Mouse (Mus musculus): ENCODE data around the gene Endog. TPM values are rescaled to one million over a fixed set of nuclear protein-coding genes. Genes with fewer than 3 reads are reported as not detected.

Gene Endog
- polyA plus RNA-seq, 1 experiment from 2014 or later: 20.4 TPM

Other genes with a start within 250 kb of the Endog start
- gene Gle1, start 236.1 kb upstream of the Endog start, polyA plus RNA-seq (2015; fragmentation: Nextera tagmentation; extraction: Ambion mirVana): 75.1 and 78.0 TPM in 2 replicates
- gene Sptan1, start 205.9 kb upstream of the Endog start, polyA plus RNA-seq (2015; fragmentation: Nextera tagmentation; extraction: Ambion mirVana): 238 and 239 TPM in 2 replicates
- 86.7 and 88.7 TPM in 2 replicates for gene Wdr34, start 122.6 kb upstream of the Endog start, polyA plus RNA-seq (2015; fragmentation: Nextera tagmentation; extraction: Ambion mirVana)
- 338 and 355 TPM in 2 replicates for gene Set, start 114.1 kb upstream of the Endog start, polyA plus RNA-seq (2015; fragmentation: Nextera tagmentation; extraction: Ambion mirVana)
- gene Pkn3, start 93.8 kb upstream of the Endog start, polyA plus RNA-seq (2015; fragmentation: Nextera tagmentation; extraction: Ambion mirVana): 1.8 and 1.9 TPM in 2 replicates
- 20.5 and 21.0 TPM in 2 replicates for gene Zdhhc12, start 77.8 kb upstream of the Endog start, polyA plus RNA-seq (2015; fragmentation: Nextera tagmentation; extraction: Ambion mirVana)
- 16.5 and 17.7 TPM in 2 replicates for gene Zer1, start 46.9 kb upstream of the Endog start, polyA plus RNA-seq (2015; fragmentation: Nextera tagmentation; extraction: Ambion mirVana)
- gene Tbc1d13, start 37.7 kb upstream of the Endog start, polyA plus RNA-seq (2015; fragmentation: Nextera tagmentation; extraction: Ambion mirVana): 12.3 and 13.7 TPM in 2 replicates
- 65.3 and 69.9 TPM in 2 replicates for gene Spout1, start 7.0 kb downstream of the Endog start, polyA plus RNA-seq (2015; fragmentation: Nextera tagmentation; extraction: Ambion mirVana)
- gene Kyat1, start 34.4 kb downstream of the Endog start, polyA plus RNA-seq (2015; fragmentation: Nextera tagmentation; extraction: Ambion mirVana): 15.0 and 16.8 TPM in 2 replicates
- 62.5 and 62.7 TPM in 2 replicates for gene Lrrc8a, start 66.2 kb downstream of the Endog start, polyA plus RNA-seq (2015; fragmentation: Nextera tagmentation; extraction: Ambion mirVana)
- gene Gm28035, start 69.1 kb downstream of the Endog start, polyA plus RNA-seq (2015; fragmentation: Nextera tagmentation; extraction: Ambion mirVana): 0.31 and 0.38 TPM in 2 replicates
- gene Phyhd1, start 94.7 kb downstream of the Endog start, polyA plus RNA-seq (2015; fragmentation: Nextera tagmentation; extraction: Ambion mirVana): 7.0 and 7.3 TPM in 2 replicates
- not detected in 2 replicates for gene Gm28038, start 109.5 kb downstream of the Endog start, polyA plus RNA-seq (2015; fragmentation: Nextera tagmentation; extraction: Ambion mirVana)
- gene Dolk, start 114.8 kb downstream of the Endog start, polyA plus RNA-seq (2015; fragmentation: Nextera tagmentation; extraction: Ambion mirVana): 40.7 TPM in 2 replicates
- gene Nup188, start 114.9 kb downstream of the Endog start, polyA plus RNA-seq (2015; fragmentation: Nextera tagmentation; extraction: Ambion mirVana): 22.6 and 22.7 TPM in 2 replicates
- 214 and 219 TPM in 2 replicates for gene Sh3glb2, start 187.8 kb downstream of the Endog start, polyA plus RNA-seq (2015; fragmentation: Nextera tagmentation; extraction: Ambion mirVana)
- 33.9 and 34.9 TPM in 2 replicates for gene Miga2, start 192.7 kb downstream of the Endog start, polyA plus RNA-seq (2015; fragmentation: Nextera tagmentation; extraction: Ambion mirVana)
- gene Dolpp1, start 220.8 kb downstream of the Endog start, polyA plus RNA-seq (2015; fragmentation: Nextera tagmentation; extraction: Ambion mirVana): 66.8 and 69.9 TPM in 2 replicates
- gene Crat, start 244.3 kb downstream of the Endog start, polyA plus RNA-seq (2015; fragmentation: Nextera tagmentation; extraction: Ambion mirVana): 22.5 and 23.9 TPM in 2 replicates
- gene Ptpa, start 244.5 kb downstream of the Endog start, polyA plus RNA-seq (2015; fragmentation: Nextera tagmentation; extraction: Ambion mirVana): 152 and 155 TPM in 2 replicates

Measured in midbrain, embryonic 15.5 days (tissue).